Mouse (Mus musculus) neutrophil, adult 65 days (primary cell): ENCODE measurements around the gene Oxt. TPM values are rescaled to one million over a fixed set of nuclear protein-coding genes. Genes with fewer than 3 reads are reported as not detected.

ENCODE experiments used
- total RNA-seq: library from RNA; stranded (reverse); gene quantifications from 2 replicates; pipeline ENCODE4 v1.2.4, GENCODE M21; 2023

Gene Oxt
- total RNA-seq = not detected in 2 replicates

DNA sequence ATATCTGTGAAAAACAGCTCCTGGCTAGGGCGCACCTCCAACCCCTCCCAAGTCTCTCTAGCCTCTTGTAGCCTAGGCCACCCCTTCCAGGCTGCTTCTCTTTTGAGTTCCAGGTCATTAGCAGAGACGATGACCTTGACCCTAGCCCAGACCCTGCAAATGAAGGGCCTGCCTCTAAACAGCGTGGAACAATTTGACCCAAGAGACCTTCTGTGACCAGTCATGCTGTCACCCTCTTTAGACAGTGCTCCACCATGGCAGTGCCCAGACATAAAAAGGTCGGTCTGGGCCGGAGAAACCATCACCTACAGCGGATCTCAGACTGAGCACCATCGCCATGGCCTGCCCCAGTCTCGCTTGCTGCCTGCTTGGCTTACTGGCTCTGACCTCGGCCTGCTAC is at the start of gene Oxt:
TSS of gene Oxt (plus strand) at position 301 of the 400 bp plus-strand sequence.

DNA sequence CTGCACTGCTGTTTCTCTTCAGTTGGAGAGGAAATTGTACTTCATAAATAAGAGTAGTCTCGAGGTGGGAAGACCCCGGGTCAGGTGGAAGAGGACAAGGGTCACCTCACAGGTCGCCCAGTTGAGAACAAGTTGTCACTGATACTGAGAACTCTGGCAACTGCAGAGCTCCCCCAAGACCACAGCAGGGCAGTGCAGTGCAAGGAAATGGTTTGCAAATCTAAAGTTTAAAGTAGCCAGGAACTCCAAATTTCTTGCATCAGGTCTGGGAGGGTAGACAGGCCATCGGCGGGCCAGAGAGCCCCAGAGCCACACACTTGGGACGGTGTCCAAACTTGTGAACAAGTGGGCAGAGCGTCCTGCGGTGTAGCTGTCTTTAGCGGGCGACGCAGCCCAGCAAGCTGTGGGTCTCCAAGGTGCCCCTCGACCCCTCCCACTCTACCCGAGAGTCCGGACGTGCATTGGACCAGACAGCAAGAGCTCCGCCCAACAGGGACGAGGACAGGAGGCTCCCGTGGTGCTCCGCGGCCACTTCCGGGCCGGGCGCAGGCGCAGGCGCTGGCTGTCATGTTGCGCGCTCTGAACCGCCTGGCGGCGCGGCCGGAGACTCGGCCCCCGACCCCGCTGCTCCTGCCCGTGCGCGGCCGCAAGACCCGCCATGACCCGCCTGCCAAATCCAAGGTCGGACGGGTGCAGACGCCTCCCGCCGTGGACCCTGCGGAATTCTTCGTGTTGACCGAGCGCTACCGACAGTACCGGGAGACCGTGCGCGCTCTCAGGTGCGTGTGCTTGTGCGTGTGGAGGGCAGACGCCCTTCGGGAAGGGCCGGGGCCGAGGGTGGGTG is 12.5 kb upstream of the Oxt start, which contains the start of gene Mrps26:
TSS of gene Mrps26 (plus strand) at position 531 of the 844 bp plus-strand sequence.

DNA sequence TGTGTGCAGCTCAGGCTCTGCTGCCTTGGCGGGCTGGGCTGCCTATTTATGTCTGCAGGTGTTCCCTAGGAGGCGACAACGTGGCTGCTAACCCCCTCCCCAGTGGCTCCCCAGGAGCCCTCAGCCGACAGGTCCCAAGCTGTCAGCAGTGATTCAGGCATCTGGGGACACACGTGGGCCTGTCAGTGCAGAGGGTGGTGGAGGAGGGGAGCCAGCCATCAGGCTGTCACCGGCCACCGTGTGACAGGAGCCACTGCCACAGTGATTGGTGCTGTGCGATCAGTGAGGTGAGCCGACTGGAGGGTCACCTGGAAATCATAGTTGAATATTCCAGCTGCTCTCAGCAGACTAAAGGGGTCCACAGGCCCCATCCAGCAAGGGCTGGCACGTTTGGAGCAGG is 6.6 kb downstream of the Oxt start, which contains the start of gene Avp:
TSS of gene Avp (minus strand) at position 3 of the 400 bp plus-strand sequence.

Other genes starting within 250 kb of the Oxt start
- gene Cpxm1, start 178.6 kb upstream of the Oxt start, total RNA-seq = 0.25 and 0.66 TPM in 2 replicates
- not detected in 2 replicates for gene Gm28372, start 170.9 kb upstream of the Oxt start, total RNA-seq
- not detected in 2 replicates for gene 1700020A23Rik, start 170.9 kb upstream of the Oxt start, total RNA-seq
- not detected in 2 replicates for gene Tmem239, start 169.7 kb upstream of the Oxt start, total RNA-seq
- 53.6 and 89.6 TPM in 2 replicates for gene Vps16, start 151.8 kb upstream of the Oxt start, total RNA-seq
- gene Pced1a, start 151.5 kb upstream of the Oxt start, total RNA-seq = 14.1 and 17.0 TPM in 2 replicates
- gene Ptpra, start 125.9 kb upstream of the Oxt start, total RNA-seq = 66.3 and 68.3 TPM in 2 replicates
- 25.8 and 25.9 TPM in 2 replicates for gene Mrps26, start 12.4 kb upstream of the Oxt start, total RNA-seq
- not detected in 2 replicates for gene Avp, start 6.4 kb downstream of the Oxt start, total RNA-seq
- 2.1 and 2.4 TPM in 2 replicates for gene Fastkd5, start 53.9 kb downstream of the Oxt start, total RNA-seq
- gene Ubox5, start 53.9 kb downstream of the Oxt start, total RNA-seq = 1.6 and 1.9 TPM in 2 replicates
- 0.82 and 1.3 TPM in 2 replicates for gene Lzts3, start 66.6 kb downstream of the Oxt start, total RNA-seq
- 24.2 and 32.6 TPM in 2 replicates for gene Ddrgk1, start 88.5 kb downstream of the Oxt start, total RNA-seq
- gene Itpa, start 91.4 kb downstream of the Oxt start, total RNA-seq = 10.2 and 10.3 TPM in 2 replicates
- 0.16 TPM in 1 of 2 replicates, not detected in the other for gene Slc4a11, start 121.3 kb downstream of the Oxt start, total RNA-seq